Mouse (Mus musculus) natural killer cell, adult 2 months (primary cell): Measurements from ENCODE around the gene Xrcc2.
A peak's percentile ranks its signal among the peaks of the same experiment; 100 is the strongest.

Experiments used
- DNase-seq, 2 experiments: peaks; one replicate each; pipeline ENCODE4 v3.0.0; 2022; ENCODE audit warnings: low spot score in 2 of 2

The Xrcc2 gene

GRCm38 (mm10) chr5:25671051-25671450, 34.6 kb downstream of the Xrcc2 start:
- no peak for DNase-seq

- DNase-seq = no peak
Measured at GRCm38 (mm10) chr5:25668306-25668705, 37.3 kb downstream of the Xrcc2 start.

GRCm38 (mm10) chr5:25666684-25667083, 38.9 kb downstream of the Xrcc2 start:
- no peak for DNase-seq

GRCm38 (mm10) chr5:25666108-25666507, 39.5 kb downstream of the Xrcc2 start:
- DNase-seq = no peak

GRCm38 (mm10) chr5:25665516-25665915, 40.1 kb downstream of the Xrcc2 start:
- DNase-seq = no peak

- peak in 1 of 2 experiments; percentile 5 for DNase-seq
Measured at GRCm38 (mm10) chr5:25663165-25663564, 42.5 kb downstream of the Xrcc2 start.

GRCm38 (mm10) chr5:25654578-25654987, 51.0 kb downstream of the Xrcc2 start:
- no peak for DNase-seq

GRCm38 (mm10) chr5:25653377-25653776, 52.2 kb downstream of the Xrcc2 start:
- no peak for DNase-seq

- DNase-seq = no peak
Measured at GRCm38 (mm10) chr5:25652435-25652834, 53.2 kb downstream of the Xrcc2 start.

GRCm38 (mm10) chr5:25645661-25646364, 59.8 kb downstream of the Xrcc2 start:
- no peak for DNase-seq

GRCm38 (mm10) chr5:25644509-25644908, 61.1 kb downstream of the Xrcc2 start:
- no peak for DNase-seq

GRCm38 (mm10) chr5:25642741-25643140, 62.9 kb downstream of the Xrcc2 start:
- no peak for DNase-seq
